Mouse (Mus musculus): ENCODE data around the gene Gpx7. TPM values are rescaled to one million over a fixed set of nuclear protein-coding genes. Genes with fewer than 3 reads are reported as not detected.

Gpx7 gene
- polyA plus RNA-seq, 1 experiment from 2014 or later = 66.1 TPM

DNA sequence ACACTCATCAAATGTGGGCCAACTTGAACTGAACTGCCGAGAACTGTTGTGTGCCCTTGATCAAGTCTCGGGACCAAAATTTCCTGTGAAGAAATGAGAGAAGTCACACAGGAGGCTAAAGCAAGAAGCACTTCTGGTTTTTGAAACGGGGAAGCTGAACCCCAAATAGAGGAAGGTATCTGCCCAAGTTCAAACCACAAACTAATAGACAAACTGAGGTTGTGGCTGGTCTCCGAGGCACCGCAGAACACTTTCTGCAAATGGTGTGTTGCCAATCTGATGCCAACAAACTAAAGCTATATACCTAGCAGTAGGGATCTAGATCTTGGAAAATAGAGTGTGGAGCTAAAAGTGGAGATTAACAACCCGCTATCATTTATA, 21.6 kb upstream of the Gpx7 start:
- H3K9me3 ChIP-seq (replicated peaks) = no peaks in the 10 kb centered on the region
- H3K36me3 ChIP-seq = no peaks in the 10 kb centered on the region
- H3K27ac ChIP-seq (ENCODE audit: poor library complexity, severe bottlenecking) = no peak overlapping the region
- WGBS = 71% methylated on average over 6 of the region's 6 CpGs
- peaks cover 20% of the 10 kb centered on the region for H3K4me1 ChIP-seq (replicated peaks)
- no peak overlapping the region for H3K4me2 ChIP-seq
- no peak for ATAC-seq (ENCODE audit: insufficient number of reproducible peaks, low FRiP score)
- no peak overlapping the region for H3K9ac ChIP-seq
- no peaks in the 10 kb centered on the region for H3K27me3 ChIP-seq (replicated peaks)
- no peak overlapping the region for H3K4me3 ChIP-seq

DNA sequence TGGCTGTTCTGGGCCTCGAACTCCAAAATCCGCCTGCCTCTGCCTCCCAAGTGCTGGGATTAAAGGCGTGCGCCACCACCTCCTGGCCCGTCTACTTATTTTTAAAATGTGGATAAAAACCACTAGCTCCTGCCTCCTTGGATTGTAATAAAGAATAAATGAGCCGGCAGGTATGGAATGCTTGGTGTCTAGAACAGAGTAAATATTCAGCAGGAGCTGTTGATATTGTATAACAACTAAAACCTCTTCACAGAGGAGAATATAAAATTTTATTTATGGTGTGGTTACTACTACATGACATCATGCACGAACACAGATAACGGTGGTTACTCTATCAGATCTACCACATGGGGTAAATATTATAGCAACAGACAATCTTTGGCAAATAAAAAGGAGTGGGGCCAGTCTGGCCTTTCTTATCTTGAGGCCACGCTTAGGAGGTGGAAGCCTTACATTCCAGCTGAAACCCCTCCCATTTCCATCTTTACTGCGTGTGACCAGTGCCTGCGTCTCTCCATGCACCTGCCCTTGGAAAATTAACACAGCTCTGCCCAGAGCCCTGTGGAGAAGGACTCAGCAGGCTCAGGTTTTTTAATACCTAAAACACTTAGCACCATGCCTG, 21.1 kb upstream of the Gpx7 start:
- Histone ChIP-seq H3K36me3 (no peaks in the 10 kb centered on the region), H3K27me3 (replicated peaks) (no peaks in the 10 kb centered on the region), H3K9me3 (replicated peaks) (no peaks in the 10 kb centered on the region), H3K9ac (no peak overlapping the region), H3K4me1 (replicated peaks) (peaks cover 20% of the 10 kb centered on the region), H3K27ac (ENCODE audit: poor library complexity, severe bottlenecking) (no peak overlapping the region), H3K4me3 (no peak overlapping the region), H3K4me2 (no peak overlapping the region)
- ATAC-seq (ENCODE audit: insufficient number of reproducible peaks, low FRiP score) = no peak
- WGBS = 53% methylated on average over 11 of the region's 11 CpGs

DNA sequence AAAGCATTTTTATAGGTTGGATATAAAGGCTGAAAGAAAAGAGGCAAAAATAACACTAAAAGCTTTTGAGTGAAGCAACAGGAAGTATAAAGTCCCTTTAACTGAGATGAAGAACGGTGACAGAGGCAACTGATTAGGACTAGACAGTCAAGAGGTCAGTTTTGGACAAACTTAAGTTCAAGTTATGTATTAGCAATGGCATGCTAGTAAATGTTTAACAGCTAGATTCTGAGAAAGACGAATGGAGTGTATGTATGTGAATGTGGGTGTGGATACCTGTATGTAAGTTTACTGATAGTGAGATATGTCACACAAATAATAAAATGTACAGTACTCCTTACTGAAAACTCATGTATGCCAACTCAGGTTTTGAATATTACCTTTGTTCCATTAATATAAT, 17.8 kb upstream of the Gpx7 start:
- H3K9ac ChIP-seq = no peak overlapping the region
- WGBS = 70% methylated on average over 2 of the region's 2 CpGs
- no peak for ATAC-seq (ENCODE audit: insufficient number of reproducible peaks, low FRiP score)
- no peak overlapping the region for H3K4me3 ChIP-seq
- no peaks in the 10 kb centered on the region for H3K27me3 ChIP-seq (replicated peaks)
- H3K27ac ChIP-seq (ENCODE audit: poor library complexity, severe bottlenecking) = no peak overlapping the region
- H3K36me3 ChIP-seq = no peaks in the 10 kb centered on the region
- H3K4me2 ChIP-seq = no peak overlapping the region
- H3K9me3 ChIP-seq (replicated peaks) = no peaks in the 10 kb centered on the region
- peaks cover 11% of the 10 kb centered on the region for H3K4me1 ChIP-seq (replicated peaks)

DNA sequence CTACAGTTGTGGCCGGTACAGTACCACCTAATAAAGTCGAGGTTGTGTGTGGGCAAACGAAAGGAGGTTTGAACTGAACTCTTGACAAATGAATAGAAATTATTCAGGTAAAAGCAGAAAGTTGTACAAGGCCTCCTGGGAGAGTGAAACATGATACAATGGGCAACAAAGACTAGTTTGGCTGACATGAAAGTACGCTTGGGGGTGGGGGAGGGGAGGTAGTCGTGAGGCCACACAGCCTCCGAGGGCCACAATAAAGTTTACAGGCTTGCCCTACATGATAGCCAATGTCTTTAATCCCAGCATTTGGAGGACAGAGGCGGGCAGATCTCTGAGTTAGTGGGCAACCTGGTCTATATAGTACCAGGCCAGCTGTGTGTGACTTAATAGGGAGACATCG, 860 bp upstream of the Gpx7 start:
- whole genome bisulfite sequencing = 34% methylated on average over 8 of the region's 8 CpGs
- Histone ChIP-seq H3K4me1 (replicated peaks) (peaks cover 18% of the 10 kb centered on the region), H3K4me3 (no peak overlapping the region; the same call in 1 of the 2 replicates), H3K4me2 (peak overlapping the region; percentile 84), H3K27me3 (replicated peaks) (no peaks in the 10 kb centered on the region), H3K9me3 (replicated peaks) (0 out of 2 replicates have a peak, but pooled peaks cover 4% of the 10 kb centered on the region), H3K27ac (ENCODE audit: poor library complexity, severe bottlenecking) (0 out of 2 replicates have a peak overlapping the region, but pooled peaks have one; percentile 77), H3K9ac (no peak overlapping the region), H3K36me3 (peaks cover 8% of the 10 kb centered on the region; the same call in 1 of the 2 replicates)
- ATAC-seq (ENCODE audit: insufficient number of reproducible peaks, low FRiP score) = no peak

DNA sequence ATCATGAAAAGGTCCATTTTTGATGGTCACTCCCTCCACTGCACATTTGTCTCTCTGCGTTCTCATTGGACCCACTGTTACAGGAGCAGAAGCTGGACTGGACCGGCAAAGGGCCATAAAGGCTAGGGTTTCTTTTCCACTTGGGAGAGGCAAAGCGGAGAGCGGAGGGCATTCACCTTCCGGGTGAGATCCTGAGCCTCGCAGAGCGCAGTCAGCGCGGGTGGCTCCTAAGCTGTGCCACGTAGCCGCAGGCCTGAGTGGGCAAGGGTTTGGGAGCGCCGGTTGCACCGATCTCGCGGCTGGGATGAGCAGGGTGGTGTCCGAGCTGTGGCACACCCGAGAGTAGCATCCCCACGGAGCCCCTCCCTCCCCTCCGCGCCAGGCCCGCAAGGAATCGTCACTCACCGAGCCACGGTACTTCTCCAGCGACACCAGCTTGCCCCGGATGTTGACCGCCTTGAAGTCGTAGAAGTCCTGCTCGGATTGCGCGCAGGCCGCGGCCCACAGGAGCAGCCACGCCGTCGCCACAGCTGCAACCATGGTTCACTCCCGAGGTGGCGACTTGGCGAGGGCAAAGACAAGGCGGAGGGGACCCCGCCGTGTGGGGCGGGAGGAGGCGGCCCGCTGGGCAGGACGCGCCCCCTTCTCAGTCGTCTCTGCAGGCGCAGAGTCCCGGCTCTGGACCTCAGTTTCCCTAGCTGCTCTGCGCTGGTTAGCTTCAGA, 462 bp downstream of the Gpx7 start:
- 2% methylated on average over 52 of the region's 52 CpGs for WGBS
- H3K4me1 ChIP-seq (replicated peaks) = peaks cover 18% of the 10 kb centered on the region
- H3K9me3 ChIP-seq (replicated peaks) = 0 out of 2 replicates have a peak, but pooled peaks cover 4% of the 10 kb centered on the region
- peaks cover 13% of the 10 kb centered on the region; the same call in 1 of the 2 replicates for H3K36me3 ChIP-seq
- H3K4me2 ChIP-seq = peak overlapping the region; percentile 84
- peak overlapping the region; percentile 86 for H3K9ac ChIP-seq
- no peaks in the 10 kb centered on the region for H3K27me3 ChIP-seq (replicated peaks)
- peak overlapping the region; percentile 52 for H3K4me3 ChIP-seq
- peak; percentile 67 for ATAC-seq (ENCODE audit: insufficient number of reproducible peaks, low FRiP score)
- peak overlapping the region; percentile 77 for H3K27ac ChIP-seq (ENCODE audit: poor library complexity, severe bottlenecking)

DNA sequence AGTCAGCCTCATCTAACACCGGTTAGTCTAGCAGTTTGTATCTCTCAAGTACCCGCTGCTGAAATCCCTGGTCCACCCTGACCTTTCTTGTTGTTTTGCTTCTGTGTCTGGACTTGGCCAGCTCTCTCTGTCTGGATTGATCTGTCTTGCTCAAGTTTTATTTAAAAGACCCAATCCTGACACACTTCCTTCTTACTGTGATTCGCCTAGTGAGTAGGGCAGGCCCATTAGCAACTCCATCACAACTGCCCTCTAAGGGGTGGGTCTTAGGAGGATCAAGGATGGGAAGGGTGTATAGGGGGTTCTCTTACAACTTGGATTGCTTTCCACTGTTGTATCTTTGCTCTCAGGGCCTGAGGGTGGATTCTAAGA, 1.0 kb downstream of the Gpx7 start:
- H3K9me3 ChIP-seq (replicated peaks) = 0 out of 2 replicates have a peak, but pooled peaks cover 4% of the 10 kb centered on the region
- peak overlapping the region; percentile 86 for H3K9ac ChIP-seq
- no peaks in the 10 kb centered on the region for H3K27me3 ChIP-seq (replicated peaks)
- peak overlapping the region; percentile 84 for H3K4me2 ChIP-seq
- H3K4me1 ChIP-seq (replicated peaks) = peaks cover 18% of the 10 kb centered on the region
- peak overlapping the region; percentile 52 for H3K4me3 ChIP-seq
- peaks cover 19% of the 10 kb centered on the region for H3K36me3 ChIP-seq
- peak overlapping the region; percentile 77 for H3K27ac ChIP-seq (ENCODE audit: poor library complexity, severe bottlenecking)
- WGBS = 50% methylated on average over 3 of the region's 3 CpGs
- peak; percentile 64 for ATAC-seq (ENCODE audit: insufficient number of reproducible peaks, low FRiP score)

DNA sequence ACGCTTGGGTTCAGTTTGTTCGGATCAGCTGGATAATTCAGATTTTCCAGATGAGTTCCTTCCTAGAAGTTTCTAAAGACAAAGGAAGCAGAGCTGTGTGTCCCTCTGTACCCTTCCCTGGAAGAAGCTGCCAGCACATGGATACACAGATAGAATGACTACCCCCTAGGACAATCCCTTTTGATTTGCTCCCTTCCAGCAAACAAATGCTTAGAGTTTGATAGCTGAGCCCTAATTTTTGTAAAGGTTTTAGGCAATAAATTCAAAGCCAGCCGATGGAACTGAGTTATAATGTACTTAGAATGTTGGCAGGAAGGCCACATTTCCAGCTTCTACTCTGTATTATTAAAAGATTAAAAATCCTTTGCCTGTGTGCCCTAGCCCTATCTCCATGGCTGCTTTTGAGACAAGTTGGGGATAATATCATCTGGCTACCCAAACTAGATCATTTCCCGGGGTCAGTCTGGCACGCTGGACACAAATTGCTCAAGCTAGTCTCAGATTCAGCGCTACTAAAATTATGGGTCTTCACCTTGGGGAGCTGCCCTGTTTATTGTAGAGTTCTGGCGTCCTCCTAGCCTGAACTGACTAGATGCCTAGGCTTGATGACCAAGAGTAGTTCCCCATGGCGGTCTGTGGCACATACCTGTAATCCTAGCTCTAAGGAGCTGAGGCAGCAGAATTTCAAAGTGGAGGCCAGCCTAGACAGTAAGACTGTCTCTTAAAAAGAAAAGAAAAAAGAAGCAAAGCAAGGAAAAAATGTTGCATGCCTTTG, 2.7 kb downstream of the Gpx7 start:
- ATAC-seq (ENCODE audit: insufficient number of reproducible peaks, low FRiP score) = no peak
- Histone ChIP-seq H3K36me3 (peaks cover 30% of the 10 kb centered on the region), H3K27me3 (replicated peaks) (no peaks in the 10 kb centered on the region), H3K9ac (no peak overlapping the region), H3K4me3 (no peak overlapping the region), H3K9me3 (replicated peaks) (no peaks in the 10 kb centered on the region), H3K4me1 (replicated peaks) (peaks cover 18% of the 10 kb centered on the region), H3K4me2 (no peak overlapping the region), H3K27ac (ENCODE audit: poor library complexity, severe bottlenecking) (no peak overlapping the region)
- 86% methylated on average over 8 of the region's 8 CpGs for WGBS

DNA sequence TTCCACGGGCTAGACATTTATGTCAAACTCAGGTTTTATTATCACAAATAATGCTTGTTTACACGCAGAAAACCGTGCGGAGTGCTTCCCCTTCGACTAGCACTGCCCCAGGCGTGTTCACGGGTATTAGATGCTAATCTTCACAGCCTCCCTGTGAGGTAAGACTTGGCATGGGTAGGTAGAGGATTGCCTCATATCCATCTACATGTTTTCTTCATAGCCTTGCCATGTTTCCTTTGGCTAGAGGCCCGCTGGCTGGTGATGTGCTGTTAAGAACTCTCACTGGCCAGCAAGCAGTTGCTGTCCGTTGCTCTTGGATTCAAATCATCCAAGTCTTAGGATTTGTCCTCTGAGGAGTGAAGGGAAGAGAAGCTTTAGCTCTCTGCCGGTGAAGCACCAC, 6.4 kb downstream of the Gpx7 start:
- no peak overlapping the region for H3K27ac ChIP-seq (ENCODE audit: poor library complexity, severe bottlenecking)
- WGBS = 84% methylated on average over 10 of the region's 10 CpGs
- H3K36me3 ChIP-seq = peaks cover 30% of the 10 kb centered on the region
- H3K4me2 ChIP-seq = no peak overlapping the region
- H3K4me3 ChIP-seq = no peak overlapping the region
- ATAC-seq (ENCODE audit: insufficient number of reproducible peaks, low FRiP score) = no peak
- H3K9me3 ChIP-seq (replicated peaks) = no peaks in the 10 kb centered on the region
- no peak overlapping the region for H3K9ac ChIP-seq
- H3K27me3 ChIP-seq (replicated peaks) = no peaks in the 10 kb centered on the region
- H3K4me1 ChIP-seq (replicated peaks) = 0 out of 2 replicates have a peak, but pooled peaks cover 2% of the 10 kb centered on the region

DNA sequence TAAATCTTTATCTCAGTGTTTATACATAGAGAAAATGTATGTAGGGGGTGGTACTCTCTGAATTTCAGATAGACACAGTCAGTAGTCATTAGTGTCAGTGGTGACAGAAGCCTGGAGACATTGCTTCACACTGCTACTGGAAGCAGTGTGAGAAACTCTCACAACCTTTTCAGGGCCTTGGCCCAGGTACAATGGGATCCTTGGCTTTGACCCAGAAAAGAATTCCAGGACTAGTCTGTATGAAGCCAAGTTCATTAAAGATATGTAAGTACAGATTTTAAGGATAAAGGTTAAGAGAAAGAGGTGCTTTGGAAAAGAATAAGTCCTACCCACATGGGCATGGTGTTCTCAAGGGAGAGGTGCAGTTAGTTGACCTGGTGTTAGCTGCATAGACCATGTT, 12.5 kb downstream of the Gpx7 start:
- H3K27ac ChIP-seq (ENCODE audit: poor library complexity, severe bottlenecking) = no peak overlapping the region
- H3K4me3 ChIP-seq = no peak overlapping the region
- H3K4me1 ChIP-seq (replicated peaks) = peaks cover 17% of the 10 kb centered on the region
- no peak overlapping the region for H3K9ac ChIP-seq
- H3K27me3 ChIP-seq (replicated peaks) = no peaks in the 10 kb centered on the region
- ATAC-seq (ENCODE audit: insufficient number of reproducible peaks, low FRiP score) = no peak
- 0 out of 2 replicates have a peak, but pooled peaks cover 4% of the 10 kb centered on the region for H3K36me3 ChIP-seq
- H3K4me2 ChIP-seq = no peak overlapping the region
- peaks cover 8% of the 10 kb centered on the region for H3K9me3 ChIP-seq (replicated peaks)

DNA sequence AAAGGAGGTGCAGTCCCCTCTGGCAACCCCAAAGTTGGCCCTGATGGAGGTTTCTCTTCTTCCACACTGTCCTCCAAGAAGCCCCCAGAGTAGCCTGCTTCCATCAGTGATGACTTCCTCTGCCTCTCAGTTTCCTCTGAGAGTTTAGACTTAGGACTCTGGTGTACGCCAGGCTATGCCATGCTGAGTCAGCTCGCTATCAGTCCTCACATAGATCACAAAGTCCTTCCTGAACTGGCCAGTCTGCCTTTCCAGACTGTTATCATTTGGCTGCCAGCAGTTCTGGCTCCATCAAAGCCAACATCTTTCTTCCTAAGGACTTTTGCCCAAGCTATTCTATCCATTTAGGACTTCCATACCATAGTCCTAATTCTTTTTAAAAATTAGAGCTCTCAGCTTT, 14.2 kb downstream of the Gpx7 start:
- H3K4me3 ChIP-seq = no peak overlapping the region
- no peak overlapping the region for H3K9ac ChIP-seq
- WGBS = 33% methylated on average over 2 of the region's 2 CpGs
- peaks cover 8% of the 10 kb centered on the region for H3K9me3 ChIP-seq (replicated peaks)
- no peak for ATAC-seq (ENCODE audit: insufficient number of reproducible peaks, low FRiP score)
- no peak overlapping the region for H3K27ac ChIP-seq (ENCODE audit: poor library complexity, severe bottlenecking)
- H3K4me1 ChIP-seq (replicated peaks) = peaks cover 26% of the 10 kb centered on the region
- H3K36me3 ChIP-seq = 0 out of 2 replicates have a peak, but pooled peaks cover 4% of the 10 kb centered on the region
- H3K4me2 ChIP-seq = no peak overlapping the region
- H3K27me3 ChIP-seq (replicated peaks) = no peaks in the 10 kb centered on the region

DNA sequence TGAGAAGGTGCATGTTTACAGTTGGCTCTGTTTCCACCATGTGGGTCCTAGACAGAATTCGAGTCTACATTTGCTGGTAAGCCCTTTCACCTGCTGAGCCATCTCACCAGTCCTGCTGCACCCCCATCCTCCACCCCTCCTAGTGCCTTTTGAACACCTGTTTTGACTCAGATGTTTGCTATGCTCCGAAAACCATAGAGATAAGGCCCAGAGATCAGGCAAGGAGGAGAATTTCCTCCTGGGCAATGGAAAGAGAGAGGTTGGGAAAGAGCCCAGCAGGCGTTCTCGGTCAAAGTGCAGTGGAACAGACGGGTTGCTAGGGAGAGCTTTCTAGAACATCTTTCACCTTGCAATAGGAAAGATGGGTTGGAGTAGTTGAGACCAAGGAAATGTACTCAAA, 15.6 kb downstream of the Gpx7 start:
- H3K9ac ChIP-seq = no peak overlapping the region
- no peak overlapping the region for H3K4me2 ChIP-seq
- peaks cover 8% of the 10 kb centered on the region for H3K9me3 ChIP-seq (replicated peaks)
- H3K27ac ChIP-seq (ENCODE audit: poor library complexity, severe bottlenecking) = no peak overlapping the region
- ATAC-seq (ENCODE audit: insufficient number of reproducible peaks, low FRiP score) = no peak
- no peak overlapping the region for H3K4me3 ChIP-seq
- H3K27me3 ChIP-seq (replicated peaks) = no peaks in the 10 kb centered on the region
- peaks cover 31% of the 10 kb centered on the region for H3K4me1 ChIP-seq (replicated peaks)
- 0 out of 2 replicates have a peak, but pooled peaks cover 4% of the 10 kb centered on the region for H3K36me3 ChIP-seq
- WGBS = 67% methylated on average over 5 of the region's 5 CpGs
